Mouse (Mus musculus) ES-Bruce4 (cell line): ENCODE measurements around the gene Ppp2r5e.

Experiments
- CTCF ChIP-seq: IDR thresholded peaks from one replicate; pipeline ENCODE4 v1.8.1; 2011; ENCODE audit warnings: low read depth, low read length
- POLR2A ChIP-seq: IDR thresholded peaks from one replicate; pipeline ENCODE4 v1.8.1; 2011; ENCODE audit warnings: low read length; ENCODE audit not compliant: insufficient read depth

DNA sequence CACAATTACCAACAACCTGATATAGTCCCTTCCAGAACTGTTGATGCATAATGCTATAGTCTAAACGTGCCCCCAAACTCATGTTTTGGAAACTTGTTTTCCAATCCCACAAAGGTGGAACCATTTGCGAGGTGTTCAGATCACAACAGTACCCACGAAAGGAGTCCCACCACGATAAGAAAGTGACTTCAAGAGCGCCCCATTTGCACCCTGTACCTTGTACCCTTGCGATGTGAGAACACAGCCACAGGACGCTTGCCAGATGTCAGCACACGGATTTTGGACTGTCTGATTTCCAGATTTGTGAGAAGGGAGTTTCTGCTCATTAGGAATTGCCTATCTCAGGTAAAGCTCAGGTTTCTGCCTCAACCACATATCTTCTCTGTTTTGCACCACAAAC is 116.0 kb downstream of the Ppp2r5e start:
- no peak for TF ChIP-seq CTCF
- TF ChIP-seq POLR2A, result no peak
